Mouse (Mus musculus) brown adipose tissue, adult 24 weeks (tissue): ENCODE measurements around the gene Arhgef18. TPM values are rescaled to one million over a fixed set of nuclear protein-coding genes. Genes with fewer than 3 reads are reported as not detected.
A peak's percentile ranks its signal among the peaks of the same experiment; 100 is the strongest.

Experiments
- H3K27ac ChIP-seq: fragments of 200-500 bp; replicated peaks from 2 replicates; pipeline ENCODE4 v1.5.1; 2012; ENCODE audit warnings: low read depth, mild to moderate bottlenecking, low read length
- H3K4me1 ChIP-seq: fragments of 200-500 bp; 2 replicates; pipeline ENCODE4 v1.6.1; 2012; ENCODE audit warnings: low read length, mixed read lengths; ENCODE audit not compliant: control insufficient read depth, insufficient read depth, insufficient read length
- H3K4me3 ChIP-seq: fragments of 200-500 bp; 2 replicates; pipeline ENCODE4 v1.5.1; 2012; ENCODE audit warnings: low read depth, mild to moderate bottlenecking, low read length, moderate library complexity; ENCODE audit not compliant: insufficient read depth
- polyA plus RNA-seq: library from polyadenylated mRNA; stranded (reverse); fragments of >200 nt; gene quantifications from 2 replicates; pipeline ENCODE4 v1.2.4, GENCODE M21; 2012; ENCODE audit not compliant: missing spikeins, insufficient read depth, insufficient read length

Gene Arhgef18
- 9.0 and 11.1 TPM in 2 replicates for polyA plus RNA-seq

GRCm38 (mm10) chr8:3392771-3393710 is at the start of gene Arhgef18:
Gene Arhgef18 (plus strand): TSS chr8:3393006.
- peak within 1 kb of the TSS; percentile 91 for H3K4me3 ChIP-seq
- H3K27ac ChIP-seq, result peak within 1 kb of the TSS; percentile 46
- H3K4me1 ChIP-seq, result peaks cover 24% of the 10 kb centered on the region

DNA sequence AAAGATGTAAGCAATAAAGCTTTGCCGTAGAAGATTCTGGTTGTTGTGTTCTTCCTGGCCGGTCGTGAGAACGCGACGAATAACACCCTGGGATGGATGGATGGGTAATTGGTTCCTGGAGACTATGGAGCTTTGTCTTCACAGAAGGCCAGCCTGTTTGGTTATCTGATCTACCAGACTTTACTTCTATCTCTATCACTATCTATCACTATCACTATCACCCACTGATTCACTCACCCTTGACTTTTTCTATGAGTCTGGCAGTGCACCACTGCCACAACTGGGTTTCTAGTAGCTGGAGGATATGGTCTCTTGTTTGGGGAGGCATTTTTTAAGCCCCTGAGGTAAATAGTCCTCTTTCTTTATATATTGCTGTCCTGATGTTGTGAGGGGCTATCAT is 47.5 kb upstream of the Arhgef18 start:
- H3K4me3 ChIP-seq, result no peak overlapping the region
- H3K4me1 ChIP-seq, result no peaks in the 10 kb centered on the region
- H3K27ac ChIP-seq, result no peak overlapping the region

- Histone ChIP-seq H3K4me1 (no peaks in the 10 kb centered on the region), H3K4me3 (no peak overlapping the region), H3K27ac (no peak overlapping the region)
Measured at GRCm38 (mm10) chr8:3346691-3347413, 46.0 kb upstream of the Arhgef18 start.

DNA sequence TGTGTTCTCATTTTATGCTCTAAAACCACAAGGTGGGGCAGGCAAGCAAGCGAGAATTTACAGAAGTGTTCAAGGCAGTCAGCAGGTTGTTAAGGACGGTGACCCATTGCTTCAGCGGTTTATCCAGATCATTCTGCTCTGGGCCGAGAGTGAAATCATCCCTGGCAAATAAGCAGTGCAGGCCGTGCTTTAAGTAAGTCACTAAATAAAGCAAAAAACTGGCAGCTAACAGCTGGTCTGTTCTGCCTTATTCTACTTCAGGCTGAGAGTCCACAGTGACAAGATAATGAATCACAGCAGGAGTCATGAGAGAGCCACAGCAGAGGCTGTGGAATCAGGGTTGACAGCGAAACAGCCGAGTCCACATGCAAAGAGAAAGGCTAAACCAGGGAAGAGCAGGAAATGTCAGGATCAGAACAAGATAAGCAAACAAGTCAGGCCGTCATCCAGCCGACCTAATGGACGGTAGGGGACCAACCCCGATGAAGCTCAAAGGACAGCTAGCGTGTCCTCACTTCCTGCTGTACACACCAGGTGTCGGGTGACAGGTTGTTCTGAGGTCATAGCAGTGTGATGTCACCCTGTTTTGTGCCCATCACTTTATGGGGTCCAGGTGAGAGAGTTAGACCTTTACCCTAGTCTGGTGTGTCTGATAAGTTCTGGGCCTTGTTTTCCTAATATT is 44.5 kb upstream of the Arhgef18 start:
- no peaks in the 10 kb centered on the region for H3K4me1 ChIP-seq
- H3K4me3 ChIP-seq, result no peak overlapping the region
- H3K27ac ChIP-seq, result no peak overlapping the region

DNA sequence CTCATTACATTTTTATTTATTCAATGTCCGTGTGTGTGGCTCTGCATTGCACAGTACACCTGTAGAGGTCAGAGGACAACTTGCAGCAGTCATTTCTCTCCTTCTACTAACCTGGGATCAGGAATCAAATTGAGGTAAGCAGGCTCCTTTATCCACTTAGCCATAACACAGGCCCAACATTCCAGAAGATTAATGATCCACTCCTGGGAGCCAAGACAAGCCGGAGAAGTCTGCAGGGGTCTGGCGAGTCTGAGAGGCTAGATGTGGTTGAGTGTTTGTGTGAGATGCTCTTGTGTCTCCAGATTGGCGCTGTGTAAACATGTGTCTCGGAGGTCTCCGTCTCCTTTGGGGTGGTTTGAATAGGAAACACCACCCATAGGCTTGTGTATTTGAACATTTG is 42.1 kb upstream of the Arhgef18 start:
- Histone ChIP-seq H3K4me3 (no peak overlapping the region), H3K4me1 (no peaks in the 10 kb centered on the region), H3K27ac (no peak overlapping the region)

GRCm38 (mm10) chr8:3352715-3353114 is 40.1 kb upstream of the Arhgef18 start:
- no peak overlapping the region for H3K27ac ChIP-seq
- H3K4me1 ChIP-seq, result no peaks in the 10 kb centered on the region
- no peak overlapping the region for H3K4me3 ChIP-seq

GRCm38 (mm10) chr8:3353189-3353810 is 39.5 kb upstream of the Arhgef18 start, which contains the start of gene A430078G23Rik:
Gene A430078G23Rik (plus strand): TSS chr8:3353415.
- H3K27ac ChIP-seq, result 0 out of 2 replicates have a peak within 1 kb of the TSS, but pooled peaks have one; percentile 14
- peak within 1 kb of the TSS; percentile 1 for H3K4me3 ChIP-seq
- H3K4me1 ChIP-seq, result no peaks in the 10 kb centered on the region

- peak overlapping the region; percentile 1; the same call in 1 of the 2 replicates for H3K4me3 ChIP-seq
- no peaks in the 10 kb centered on the region for H3K4me1 ChIP-seq
- 0 out of 2 replicates have a peak overlapping the region, but pooled peaks have one; percentile 3 for H3K27ac ChIP-seq
Measured at GRCm38 (mm10) chr8:3353811-3354442, 38.9 kb upstream of the Arhgef18 start.

GRCm38 (mm10) chr8:3354443-3354812 is 38.4 kb upstream of the Arhgef18 start:
- Histone ChIP-seq H3K4me1 (no peaks in the 10 kb centered on the region), H3K27ac (no peak overlapping the region), H3K4me3 (no peak overlapping the region)

DNA sequence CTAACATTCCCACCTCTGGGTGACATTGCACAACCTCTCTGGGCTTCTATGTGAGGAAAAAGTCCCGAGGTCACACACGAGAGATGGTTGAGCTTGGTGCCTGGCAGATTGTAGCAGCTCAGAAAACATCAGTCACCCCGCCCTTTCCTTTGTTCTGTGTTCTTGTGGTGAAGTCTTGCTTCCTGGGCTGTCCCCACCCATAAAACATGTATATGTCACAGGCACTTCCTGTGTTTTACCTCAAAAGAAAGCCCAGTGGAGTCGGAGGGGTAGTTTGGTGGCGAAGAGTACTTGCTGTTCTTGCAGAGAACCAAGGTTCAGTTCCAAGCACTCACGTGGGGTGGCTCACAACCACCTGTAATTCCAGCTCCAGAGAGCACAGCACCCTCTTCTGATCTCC is 37.2 kb upstream of the Arhgef18 start:
- no peaks in the 10 kb centered on the region for H3K4me1 ChIP-seq
- no peak overlapping the region for H3K27ac ChIP-seq
- H3K4me3 ChIP-seq, result no peak overlapping the region

- no peaks in the 10 kb centered on the region for H3K4me1 ChIP-seq
- no peak overlapping the region for H3K4me3 ChIP-seq
- no peak overlapping the region for H3K27ac ChIP-seq
Measured at GRCm38 (mm10) chr8:3358060-3358459, 34.7 kb upstream of the Arhgef18 start.

DNA sequence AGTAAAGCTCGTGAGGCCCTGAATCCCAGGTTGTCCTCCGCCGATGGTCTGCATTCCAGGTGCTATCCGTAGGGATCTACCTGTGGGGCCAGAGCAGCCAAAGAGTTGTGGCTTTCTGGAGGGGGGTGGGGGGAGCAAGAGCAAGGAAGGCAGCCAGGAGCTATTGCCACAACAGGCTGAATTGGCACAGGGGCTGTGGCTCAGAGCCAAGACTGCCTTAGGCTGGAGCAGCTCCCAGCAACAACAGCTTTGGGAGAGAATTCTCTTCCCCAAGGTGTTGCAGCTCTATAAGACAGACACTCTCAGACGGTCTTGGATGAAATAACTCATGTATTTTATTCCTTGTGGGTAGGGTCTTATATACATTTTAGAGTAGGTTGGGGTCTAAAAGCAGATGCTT is 25.7 kb upstream of the Arhgef18 start:
- Histone ChIP-seq H3K27ac (no peak overlapping the region), H3K4me1 (no peaks in the 10 kb centered on the region), H3K4me3 (no peak overlapping the region)

DNA sequence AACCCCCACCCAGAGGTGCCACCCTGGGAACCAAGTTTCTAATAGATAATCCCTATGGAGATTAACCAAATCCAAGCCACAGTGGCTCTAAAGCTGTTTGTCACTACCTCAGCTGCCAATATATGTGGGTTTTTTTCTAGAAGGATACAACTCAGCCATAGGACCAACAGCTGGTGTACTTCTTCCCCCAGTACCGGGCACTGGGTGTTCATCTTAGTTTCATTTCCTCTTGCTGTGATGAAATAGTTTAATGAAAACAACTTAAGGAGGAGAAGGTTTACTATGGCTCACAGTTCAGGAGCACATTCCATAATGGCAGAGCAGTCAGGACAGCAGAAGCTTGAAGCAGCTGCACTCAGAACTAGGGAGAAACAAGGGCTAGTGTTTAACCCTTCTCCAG is 24.7 kb upstream of the Arhgef18 start:
- Histone ChIP-seq H3K27ac (no peak overlapping the region), H3K4me3 (no peak overlapping the region), H3K4me1 (no peaks in the 10 kb centered on the region)

DNA sequence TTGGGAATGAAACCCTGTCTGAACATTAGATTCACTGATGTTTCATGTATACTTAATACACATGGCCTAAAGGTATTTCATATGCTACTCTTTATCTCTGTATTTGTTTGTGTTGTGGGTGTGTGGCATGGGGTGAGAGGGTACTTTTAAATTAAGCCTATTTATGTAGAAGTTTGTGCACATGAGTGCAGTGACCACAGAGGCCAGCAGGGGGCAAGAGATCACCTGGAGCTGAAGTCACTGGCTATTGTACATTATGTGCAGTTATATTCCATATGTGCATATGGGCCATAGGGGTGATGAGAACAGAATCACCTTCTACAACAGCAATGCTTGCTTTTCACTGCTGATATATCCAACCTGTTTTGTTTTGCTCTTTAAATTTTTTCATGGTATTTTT is 17.1 kb upstream of the Arhgef18 start:
- H3K4me1 ChIP-seq, result no peaks in the 10 kb centered on the region
- no peak overlapping the region for H3K27ac ChIP-seq
- H3K4me3 ChIP-seq, result no peak overlapping the region
